Mouse (Mus musculus) embryonic fibroblast, embryonic 13.5 days (primary cell): Measurements from ENCODE around the gene Bfsp2.

Experiments used
- CTCF ChIP-seq: IDR thresholded peaks from 2 replicates; pipeline ENCODE4 v1.5.1; 2011; ENCODE audit warnings: mild to moderate bottlenecking, control low read depth, low read length, moderate library complexity, borderline replicate concordance; ENCODE audit not compliant: insufficient read depth
- POLR2A ChIP-seq: IDR thresholded peaks from 2 replicates; pipeline ENCODE4 v1.6.1; 2011; ENCODE audit warnings: low read depth, mild to moderate bottlenecking, control low read depth, low read length, moderate library complexity

GRCm38 (mm10) chr9:103391796-103392372, 88.3 kb downstream of the Bfsp2 start:
- no peak for TF ChIP-seq POLR2A
- no peak for TF ChIP-seq CTCF
